Mouse (Mus musculus): ENCODE measurements around the gene Meaf6. TPM values are rescaled to one million over a fixed set of nuclear protein-coding genes. Genes with fewer than 3 reads are reported as not detected.

Meaf6 gene
- polyA plus RNA-seq, 1 experiment: 17.5 TPM

DNA sequence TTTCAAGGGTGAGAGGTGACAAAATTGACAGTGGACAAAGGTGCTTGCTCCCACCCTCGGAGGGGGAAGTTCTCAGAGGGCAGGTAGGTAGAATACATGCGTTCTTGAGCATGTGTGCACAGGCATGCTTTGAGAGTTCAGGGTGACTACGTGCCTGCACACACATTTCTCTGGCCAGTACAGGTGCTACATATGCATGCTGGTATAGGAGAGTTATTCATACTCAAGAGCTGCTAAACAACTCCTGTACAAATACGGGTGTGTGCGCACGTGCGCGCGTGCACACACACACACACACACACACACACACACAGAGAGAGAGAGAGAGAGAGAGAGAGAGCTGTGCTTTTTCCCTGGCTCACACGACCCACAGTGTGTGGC lies 76.0 kb downstream of the Meaf6 start:
- Histone ChIP-seq H3K4me1 (ENCODE audit: control insufficient read depth, insufficient read depth, low read length) (no peaks in the 10 kb centered on the region), H3K27me3 (replicated peaks; ENCODE audit: control insufficient read depth, insufficient read depth, low read length) (no peaks in the 10 kb centered on the region), H3K4me3 (ENCODE audit: insufficient read depth, low read depth, low read length) (no peak overlapping the region), H3K27ac (ENCODE audit: insufficient read depth, low read depth, low read length) (no peak overlapping the region), H3K36me3 (ENCODE audit: control insufficient read depth, insufficient read depth, low read length) (no peaks in the 10 kb centered on the region)
- 75% methylated on average over 10 of the region's 10 CpGs for WGBS
- TF ChIP-seq POLR2A (IDR thresholded peaks at IDR 0.05; ENCODE audit: low read depth, low read length): no peak
- TF ChIP-seq CTCF (conservative IDR thresholded peaks at IDR 0.05; ENCODE audit: insufficient read depth, insufficient read length, low read depth, low read length): no peak
- DNase-seq: no peak

- TF ChIP-seq CTCF (conservative IDR thresholded peaks at IDR 0.05; ENCODE audit: insufficient read depth, insufficient read length, low read depth, low read length) (no peak), POLR2A (IDR thresholded peaks at IDR 0.05; ENCODE audit: low read depth, low read length) (no peak)
- DNase-seq: no peak
- no peaks in the 10 kb centered on the region for H3K27me3 ChIP-seq (replicated peaks; ENCODE audit: control insufficient read depth, insufficient read depth, low read length)
- WGBS: 62% methylated on average over 8 of the region's 8 CpGs
- H3K36me3 ChIP-seq (ENCODE audit: control insufficient read depth, insufficient read depth, low read length): no peaks in the 10 kb centered on the region
- no peak overlapping the region for H3K27ac ChIP-seq (ENCODE audit: insufficient read depth, low read depth, low read length)
- no peak overlapping the region for H3K4me3 ChIP-seq (ENCODE audit: insufficient read depth, low read depth, low read length)
- H3K4me1 ChIP-seq (ENCODE audit: control insufficient read depth, insufficient read depth, low read length): no peaks in the 10 kb centered on the region
These were observed 76.5 kb downstream of the Meaf6 start for GRCm38 (mm10) chr4:125161392-125161791.

GRCm38 (mm10) chr4:125162701-125163100 lies 77.8 kb downstream of the Meaf6 start:
- Histone ChIP-seq H3K27me3 (replicated peaks; ENCODE audit: control insufficient read depth, insufficient read depth, low read length) (no peaks in the 10 kb centered on the region), H3K4me3 (ENCODE audit: insufficient read depth, low read depth, low read length) (no peak overlapping the region), H3K36me3 (ENCODE audit: control insufficient read depth, insufficient read depth, low read length) (no peaks in the 10 kb centered on the region), H3K4me1 (ENCODE audit: control insufficient read depth, insufficient read depth, low read length) (no peaks in the 10 kb centered on the region), H3K27ac (ENCODE audit: insufficient read depth, low read depth, low read length) (no peak overlapping the region)
- no peak for DNase-seq
- no peak for TF ChIP-seq POLR2A (IDR thresholded peaks at IDR 0.05; ENCODE audit: low read depth, low read length)
- WGBS: 58% methylated on average over 7 of the region's 7 CpGs

Other genes with a start within 250 kb of the Meaf6 start
- gene Yrdc, start 234.5 kb upstream of the Meaf6 start, polyA plus RNA-seq (2012; rRNA removed): 34.3 TPM in 2 replicates
- gene 1110065P20Rik, start 233.9 kb upstream of the Meaf6 start, polyA plus RNA-seq (2012; rRNA removed): 57.8 and 69.5 TPM in 2 replicates
- gene Maneal, start 223.0 kb upstream of the Meaf6 start, polyA plus RNA-seq (2012; rRNA removed): 0.27 and 0.33 TPM in 2 replicates
- 0.01 TPM in 1 of 2 replicates, not detected in the other for gene Epha10, start 204.2 kb upstream of the Meaf6 start, polyA plus RNA-seq (2012; rRNA removed)
- 7.7 and 8.1 TPM in 2 replicates for gene 9930104L06Rik, start 148.1 kb upstream of the Meaf6 start, polyA plus RNA-seq (2012; rRNA removed)
- 1.4 and 1.5 TPM in 2 replicates for gene Cdca8, start 145.8 kb upstream of the Meaf6 start, polyA plus RNA-seq (2012; rRNA removed)
- 2.0 and 2.5 TPM in 2 replicates for gene Rspo1, start 98.7 kb upstream of the Meaf6 start, polyA plus RNA-seq (2012; rRNA removed)
- 14.3 TPM in 2 replicates for gene Gnl2, start 68.5 kb upstream of the Meaf6 start, polyA plus RNA-seq (2012; rRNA removed)
- gene Dnali1, start 19.4 kb upstream of the Meaf6 start, polyA plus RNA-seq (2012; rRNA removed): 0.44 and 0.48 TPM in 2 replicates
- 7.3 and 8.3 TPM in 2 replicates for gene Snip1, start 18.5 kb upstream of the Meaf6 start, polyA plus RNA-seq (2012; rRNA removed)
- gene Zc3h12a, start 42.7 kb downstream of the Meaf6 start, polyA plus RNA-seq (2012; rRNA removed): 4.4 and 5.3 TPM in 2 replicates